Mouse (Mus musculus) stomach, embryonic 14.5 days (tissue): Measurements from ENCODE around the gene Smg5. TPM values are rescaled to one million over a fixed set of nuclear protein-coding genes. Genes with fewer than 3 reads are reported as not detected.

Experiments
- ATAC-seq: fragments of 200-750 bp; cut with Nextera tagmentation; 2 replicates; pipeline ENCODE4 v1.8.0; 2017; ENCODE audit warnings: low read depth, moderate TSS enrichment; ENCODE audit not compliant: insufficient number of reproducible peaks, insufficient read depth, low FRiP score
- H3K27ac ChIP-seq: fragments of 300-500 bp; sonication (generic); 2 replicates; pipeline ENCODE4 v1.5.1; 2014; ENCODE audit warnings: mild to moderate bottlenecking, low read length, moderate library complexity, mixed read lengths
- H3K27me3 ChIP-seq: fragments of 300-500 bp; sonication (generic); 2 replicates; pipeline ENCODE4 v1.6.1; 2014; ENCODE audit warnings: low read length, control low read depth, mixed read lengths; ENCODE audit not compliant: control insufficient read depth, insufficient read depth
- H3K36me3 ChIP-seq: fragments of 300-500 bp; sonication (generic); 2 replicates; pipeline ENCODE4 v1.6.1; 2014; ENCODE audit warnings: mild to moderate bottlenecking, control low read depth, low read length, moderate library complexity, mixed read lengths; ENCODE audit not compliant: control insufficient read depth, insufficient read depth
- H3K4me1 ChIP-seq: fragments of 300-500 bp; sonication (generic); 2 replicates; pipeline ENCODE4 v1.6.1; 2014; ENCODE audit warnings: low read length, control low read depth, mixed read lengths; ENCODE audit not compliant: control insufficient read depth, insufficient read depth
- H3K4me2 ChIP-seq: fragments of 300-500 bp; sonication (generic); replicated peaks from 2 replicates; pipeline ENCODE4 v1.6.1; 2014; ENCODE audit warnings: low read depth, low read length, control low read depth
- H3K4me3 ChIP-seq: fragments of 300-500 bp; sonication (generic); 2 replicates; pipeline ENCODE4 v1.5.1; 2014; ENCODE audit warnings: low read depth, low read length, control low read depth
- H3K9ac ChIP-seq: fragments of 300-500 bp; sonication (generic); replicated peaks from 2 replicates; pipeline ENCODE4 v1.6.1; 2014; ENCODE audit warnings: low read depth, mild to moderate bottlenecking, control low read depth, low read length, moderate library complexity, mixed read lengths
- H3K9me3 ChIP-seq: fragments of 300-500 bp; sonication (generic); 2 replicates; pipeline ENCODE4 v1.6.1; 2016; ENCODE audit warnings: low read depth, low read length, control low read depth; ENCODE audit not compliant: control insufficient read depth
- WGBS: fragments of 180-500 bp; shearing (Covaris S2); extraction: QIAGEN DNeasy Blood & Tissue Kit; methylation state at CpG from one replicate; pipeline ENCODE4 v1.1.7; 2014; 5-methylcytosine and 5-hydroxymethylcytosine counted together
- polyA plus RNA-seq: library from polyadenylated mRNA; unstranded; fragments of >200 nt; fragmentation: Nextera tagmentation; extraction: Ambion mirVana; gene quantifications from 2 replicates; pipeline ENCODE4 v1.2.1, GENCODE M21; 2014

Smg5 gene
- polyA plus RNA-seq, 1 experiment from 2014 or later = 38.9 TPM

GRCm38 (mm10) chr3:88337367-88338020, 1.4 kb downstream of the Smg5 start:
- H3K27ac ChIP-seq = peak overlapping the region; percentile 27; the same call in 1 of the 2 replicates
- H3K4me1 ChIP-seq = peaks cover 18% of the 10 kb centered on the region
- no peak overlapping the region for H3K9ac ChIP-seq
- peaks cover 7% of the 10 kb centered on the region; the same call in 1 of the 2 replicates for H3K36me3 ChIP-seq
- no peak for ATAC-seq
- peak overlapping the region; percentile 70; the same call in 1 of the 2 replicates for H3K4me3 ChIP-seq
- H3K4me2 ChIP-seq = peak overlapping the region; percentile 51; the same call in 1 of the 2 replicates
- no peaks in the 10 kb centered on the region for H3K9me3 ChIP-seq
- WGBS = 67% methylated on average over 11 of the region's 11 CpGs
- H3K27me3 ChIP-seq = no peaks in the 10 kb centered on the region

- Histone ChIP-seq H3K27ac (no peak overlapping the region), H3K4me2 (no peak overlapping the region), H3K27me3 (no peaks in the 10 kb centered on the region), H3K9me3 (no peaks in the 10 kb centered on the region), H3K4me3 (no peak overlapping the region), H3K4me1 (peaks cover 18% of the 10 kb centered on the region), H3K9ac (no peak overlapping the region), H3K36me3 (peaks cover 15% of the 10 kb centered on the region; the same call in 1 of the 2 replicates)
- no peak for ATAC-seq
- WGBS = 92% methylated on average over 7 of the region's 7 CpGs
Observed at GRCm38 (mm10) chr3:88338316-88338715, 2.3 kb downstream of the Smg5 start.

GRCm38 (mm10) chr3:88339006-88339405, 2.9 kb downstream of the Smg5 start:
- Histone ChIP-seq H3K9ac (no peak overlapping the region), H3K4me3 (no peak overlapping the region), H3K27me3 (no peaks in the 10 kb centered on the region), H3K36me3 (peaks cover 22% of the 10 kb centered on the region; the same call in 1 of the 2 replicates), H3K9me3 (no peaks in the 10 kb centered on the region), H3K4me1 (peaks cover 18% of the 10 kb centered on the region), H3K27ac (no peak overlapping the region), H3K4me2 (no peak overlapping the region)
- ATAC-seq = no peak
- 73% methylated on average over 3 of the region's 3 CpGs for WGBS

- WGBS = 84% methylated on average over 13 of the region's 13 CpGs
- Histone ChIP-seq H3K36me3 (peaks cover 97% of the 10 kb centered on the region), H3K9me3 (no peaks in the 10 kb centered on the region), H3K9ac (no peak overlapping the region), H3K4me1 (no peaks in the 10 kb centered on the region), H3K4me2 (no peak overlapping the region), H3K27ac (no peak overlapping the region), H3K27me3 (no peaks in the 10 kb centered on the region), H3K4me3 (no peak overlapping the region)
- ATAC-seq = no peak
Observed at GRCm38 (mm10) chr3:88350732-88351131, 14.7 kb downstream of the Smg5 start.

GRCm38 (mm10) chr3:88352907-88353306, 16.8 kb downstream of the Smg5 start:
- Histone ChIP-seq H3K9me3 (no peaks in the 10 kb centered on the region), H3K4me1 (no peaks in the 10 kb centered on the region), H3K4me2 (no peak overlapping the region), H3K36me3 (peaks cover 94% of the 10 kb centered on the region), H3K27me3 (no peaks in the 10 kb centered on the region), H3K27ac (no peak overlapping the region), H3K4me3 (no peak overlapping the region), H3K9ac (no peak overlapping the region)
- 90% methylated on average over 9 of the region's 9 CpGs for WGBS
- ATAC-seq = no peak

GRCm38 (mm10) chr3:88354396-88355165, 18.5 kb downstream of the Smg5 start:
- no peaks in the 10 kb centered on the region for H3K4me1 ChIP-seq
- ATAC-seq = no peak
- H3K4me3 ChIP-seq = no peak overlapping the region
- 91% methylated on average over 8 of the region's 8 CpGs for WGBS
- no peak overlapping the region for H3K27ac ChIP-seq
- no peaks in the 10 kb centered on the region for H3K27me3 ChIP-seq
- no peak overlapping the region for H3K4me2 ChIP-seq
- no peak overlapping the region for H3K9ac ChIP-seq
- H3K36me3 ChIP-seq = peaks cover 95% of the 10 kb centered on the region
- H3K9me3 ChIP-seq = no peaks in the 10 kb centered on the region

GRCm38 (mm10) chr3:88359584-88359983, 23.5 kb downstream of the Smg5 start:
- ATAC-seq = no peak
- peak overlapping the region; percentile 11; the same call in 1 of the 2 replicates for H3K27ac ChIP-seq
- no peak overlapping the region for H3K9ac ChIP-seq
- H3K9me3 ChIP-seq = no peaks in the 10 kb centered on the region
- H3K4me2 ChIP-seq = no peak overlapping the region
- H3K4me3 ChIP-seq = no peak overlapping the region
- no peaks in the 10 kb centered on the region for H3K27me3 ChIP-seq
- 77% methylated on average over 5 of the region's 5 CpGs for WGBS
- H3K36me3 ChIP-seq = peaks cover 73% of the 10 kb centered on the region
- peaks cover 2% of the 10 kb centered on the region; the same call in 1 of the 2 replicates for H3K4me1 ChIP-seq

- 69% methylated on average over 3 of the region's 3 CpGs for WGBS
- Histone ChIP-seq H3K4me2 (no peak overlapping the region), H3K4me3 (no peak overlapping the region), H3K36me3 (peaks cover 69% of the 10 kb centered on the region), H3K27ac (peak overlapping the region; percentile 11; the same call in 1 of the 2 replicates), H3K9ac (no peak overlapping the region), H3K4me1 (peaks cover 6% of the 10 kb centered on the region; the same call in 1 of the 2 replicates), H3K27me3 (no peaks in the 10 kb centered on the region), H3K9me3 (no peaks in the 10 kb centered on the region)
- no peak for ATAC-seq
Observed at GRCm38 (mm10) chr3:88359989-88360388, 23.9 kb downstream of the Smg5 start.
